Mouse (Mus musculus) ovary, postnatal 14 days (tissue): ENCODE results near the gene Acot13.
"Not testable (repeated sequence)": the region's sequence is repeated elsewhere in the genome, so short reads cannot be mapped to it uniquely, and the experiment has no call there.

Experiments
- DNase-seq: peaks from one replicate; pipeline ENCODE4 v3.0.0; 2022; ENCODE audit warnings: low spot score

Acot13 gene

GRCm38 (mm10) chr13:24786014-24786490 is 45.3 kb downstream of the Acot13 start:
- DNase-seq, result no peak

GRCm38 (mm10) chr13:24781916-24782315 is 49.4 kb downstream of the Acot13 start:
- DNase-seq, result no peak

GRCm38 (mm10) chr13:24778706-24779380 is 52.5 kb downstream of the Acot13 start:
- DNase-seq, result no peak

- no peak for DNase-seq
Observed at GRCm38 (mm10) chr13:24778026-24778425, 53.3 kb downstream of the Acot13 start.

- peak; percentile 47 for DNase-seq
Observed at GRCm38 (mm10) chr13:24776146-24776844, 55.0 kb downstream of the Acot13 start.

- not testable (repeated sequence) for DNase-seq
Observed at GRCm38 (mm10) chr13:24771482-24771881, 59.9 kb downstream of the Acot13 start.
